Mouse (Mus musculus): ENCODE measurements around the gene Bsdc1.

- TF ChIP-seq CTCF (IDR thresholded peaks at IDR 0.05), result no peak
- no peak for TF ChIP-seq EP300 (IDR thresholded peaks at IDR 0.05; ENCODE audit: insufficient read depth, low read depth, low read length)
- TF ChIP-seq POLR2A (IDR thresholded peaks at IDR 0.05; ENCODE audit: insufficient read depth, low read depth, low read length), result no peak
These were observed 1.7 kb upstream of the Bsdc1 start for GRCm38 (mm10) chr4:129459726-129460125.

All from heart, adult 2 months (tissue).